Mouse (Mus musculus) bone marrow, adult 2 months (tissue): ENCODE results near the gene Bloc1s2.
A peak's percentile ranks its signal among the peaks of the same experiment; 100 is the strongest.

ENCODE experiments used
- CTCF ChIP-seq: fragments of 200-500 bp; IDR thresholded peaks from 2 replicates; pipeline ENCODE4 v1.5.1; 2011; ENCODE audit warnings: low read length, control low read depth; ENCODE audit not compliant: control insufficient read depth, insufficient read depth
- POLR2A ChIP-seq: fragments of 200-500 bp; IDR thresholded peaks from 2 replicates; pipeline ENCODE4 v1.6.1; 2011; ENCODE audit warnings: low read depth, mild to moderate bottlenecking, control low read depth, low read length, borderline replicate concordance; ENCODE audit not compliant: control insufficient read depth

DNA sequence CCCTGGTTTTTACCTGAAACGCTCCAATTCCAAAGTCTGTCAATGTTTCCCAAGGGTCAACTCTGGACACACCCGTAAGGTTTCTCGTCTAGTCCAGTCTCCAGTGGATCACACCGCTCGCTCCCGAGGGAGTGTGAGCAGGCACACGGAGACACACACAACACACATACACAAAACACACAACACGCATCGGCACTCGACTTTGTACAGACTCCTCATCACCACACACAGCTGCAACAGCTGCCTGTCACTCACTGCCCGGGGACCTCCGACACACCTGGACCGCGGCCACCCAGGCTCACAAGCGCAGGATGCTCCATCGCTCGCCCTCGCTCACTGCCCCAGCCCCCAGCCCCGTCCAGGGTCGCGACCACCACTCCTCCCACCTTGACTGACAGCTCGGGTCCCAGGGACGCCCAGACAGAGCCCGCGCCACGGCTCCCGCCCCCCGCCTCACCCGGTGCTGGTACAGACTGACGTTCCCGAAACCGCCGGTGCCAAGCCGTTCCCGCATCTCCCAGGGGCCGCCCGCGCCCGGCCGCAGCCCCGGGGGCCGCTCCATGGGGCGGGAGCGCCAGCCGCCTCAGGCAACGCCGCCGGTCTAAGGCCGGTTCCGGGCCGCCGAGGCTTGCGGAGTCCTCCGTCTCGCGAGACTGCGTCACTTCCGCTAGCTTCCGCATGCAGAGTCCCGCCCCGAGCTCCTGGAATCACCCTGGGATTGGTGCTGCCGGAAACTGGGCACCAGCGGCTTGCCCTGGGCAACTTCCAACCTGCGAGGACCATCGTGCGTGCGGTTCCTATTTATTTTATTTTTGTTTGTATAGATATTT is 39.2 kb downstream of the Bloc1s2 start, which contains the start of gene Chuk:
- no peak for TF ChIP-seq CTCF
- peak; percentile 93; the same call in 1 of the 2 replicates for TF ChIP-seq POLR2A
